Mouse (Mus musculus) ES-E14 (cell line): ENCODE measurements around the gene Lrrc23. TPM values are rescaled to one million over a fixed set of nuclear protein-coding genes. Genes with fewer than 3 reads are reported as not detected.
A peak's percentile ranks its signal among the peaks of the same experiment; 100 is the strongest.

Source experiments
- DNase-seq: peaks from one replicate; pipeline ENCODE4 v3.0.0-alpha.2; 2013; ENCODE audit warnings: low read depth, low spot score
- H3K27ac ChIP-seq: 2 replicates; pipeline ENCODE4 v1.5.1; 2012; ENCODE audit warnings: low read depth, mild to moderate bottlenecking, low read length, moderate library complexity, mixed read lengths; ENCODE audit not compliant: poor library complexity, insufficient read depth, severe bottlenecking
- H3K36me3 ChIP-seq: 2 replicates; pipeline ENCODE4 v1.6.1; 2012; ENCODE audit warnings: mild to moderate bottlenecking, low read length, moderate library complexity, mixed read lengths; ENCODE audit not compliant: control insufficient read depth, poor library complexity, insufficient read depth, severe bottlenecking
- H3K4me1 ChIP-seq, 2 experiments: fragments of 150-350 bp in 1 of 2; sonication (generic) in 1 of 2; 2 replicates each; pipeline ENCODE4 v1.6.1; 2012; ENCODE audit warnings: low read length in 2 of 2, mild to moderate bottlenecking in 1 of 2, mixed read lengths in 1 of 2; ENCODE audit not compliant: control insufficient read depth in 2 of 2, insufficient read depth in 2 of 2, poor library complexity in 1 of 2
- H3K4me3 ChIP-seq, 2 experiments: fragments of 150-350 bp in 1 of 2; sonication (generic) in 1 of 2; 2 replicates each; pipeline ENCODE4 v1.5.1; 2012; ENCODE audit warnings: low read length in 2 of 2, low read depth in 1 of 2, mild to moderate bottlenecking in 1 of 2, mixed read lengths in 1 of 2; ENCODE audit not compliant: insufficient read depth in 1 of 2, poor library complexity in 1 of 2, severe bottlenecking in 1 of 2
- H3K9ac ChIP-seq: 2 replicates; pipeline ENCODE4 v1.6.1; 2012; ENCODE audit warnings: low read depth, mild to moderate bottlenecking, low read length, mixed read lengths; ENCODE audit not compliant: poor library complexity, insufficient read depth, severe bottlenecking
- H3K9me3 ChIP-seq: fragments of 150-350 bp; sonication (generic); 2 replicates; pipeline ENCODE4 v1.6.1; 2012; ENCODE audit warnings: low read depth, mild to moderate bottlenecking, low read length; ENCODE audit not compliant: control insufficient read depth, insufficient read depth
- CHD2 ChIP-seq: IDR thresholded peaks from 2 replicates; pipeline ENCODE4 v1.6.1; 2014; ENCODE audit warnings: mild to moderate bottlenecking, low read depth, low read length, inconsistent platforms
- HCFC1 ChIP-seq: IDR thresholded peaks from 2 replicates; pipeline ENCODE4 v1.6.1; 2012; ENCODE audit warnings: low read length, inconsistent platforms, borderline replicate concordance; ENCODE audit not compliant: insufficient read depth
- MAFK ChIP-seq: IDR thresholded peaks from 2 replicates; pipeline ENCODE4 v1.6.1; 2014; ENCODE audit warnings: mild to moderate bottlenecking, low read depth, low read length, inconsistent platforms; ENCODE audit not compliant: insufficient read depth
- ZC3H11A ChIP-seq: IDR thresholded peaks from 2 replicates; pipeline ENCODE4 v1.6.1; 2012; ENCODE audit warnings: low read depth, mild to moderate bottlenecking, inconsistent platforms, low read length, borderline replicate concordance
- ZNF384 ChIP-seq: IDR thresholded peaks from 2 replicates; pipeline ENCODE4 v1.6.1; 2012; ENCODE audit warnings: low read depth, low read length, inconsistent platforms
- in situ Hi-C, 2 experiments: fragments of 600-800 bp; cut with MboI; formaldehyde crosslinking; loops; one replicate each; pipeline ENCODE4 v1.15.1; 2025; ENCODE audit warnings: low sequenced_read_pairs in 2 of 2, inconsistent platforms in 1 of 2; ENCODE audit not compliant: unreplicated experiment in 2 of 2
- total RNA-seq: library from RNA; depleted of rRNA; stranded (reverse); fragments of 300-350 nt; gene quantifications from 2 replicates; pipeline ENCODE4 v1.2.3, GENCODE M21; 2012

Gene Lrrc23
- total RNA-seq, 1 experiment = not detected

- TF ChIP-seq CHD2 (no peak), ZC3H11A (no peak), MAFK (no peak), ZNF384 (no peak), HCFC1 (no peak)
- no peak overlapping the region for H3K4me3 ChIP-seq
- in situ Hi-C loops = no loop called here
- H3K36me3 ChIP-seq = no peaks in the 10 kb centered on the region
- no peak overlapping the region for H3K27ac ChIP-seq
- no peak overlapping the region for H3K9ac ChIP-seq
- DNase-seq = no peak
- peaks cover 1 to 11% of the 10 kb centered on the region in 2 experiments; a peak in 2 of 4 replicates for H3K4me1 ChIP-seq
- H3K9me3 ChIP-seq = no peaks in the 10 kb centered on the region
These were observed 10.6 kb upstream of the Lrrc23 start for GRCm38 (mm10) chr6:124790121-124790520.

- DNase-seq = no peak
- TF ChIP-seq HCFC1 (no peak), MAFK (no peak), ZC3H11A (no peak), ZNF384 (no peak), CHD2 (no peak)
- Histone ChIP-seq H3K4me3 (no peak overlapping the region), H3K27ac (no peak overlapping the region), H3K4me1 (peaks cover 1 to 11% of the 10 kb centered on the region in 2 experiments; a peak in 2 of 4 replicates), H3K36me3 (no peaks in the 10 kb centered on the region), H3K9ac (no peak overlapping the region), H3K9me3 (no peaks in the 10 kb centered on the region)
- in situ Hi-C loops = no loop called here
These were observed 10.0 kb upstream of the Lrrc23 start for GRCm38 (mm10) chr6:124789519-124789918.

GRCm38 (mm10) chr6:124787722-124788121 is 8.2 kb upstream of the Lrrc23 start:
- no peaks in the 10 kb centered on the region for H3K36me3 ChIP-seq
- in situ Hi-C loops = no loop called here
- no peak for TF ChIP-seq MAFK
- no peak for TF ChIP-seq CHD2
- no peak for TF ChIP-seq HCFC1
- no peak for TF ChIP-seq ZC3H11A
- TF ChIP-seq ZNF384 = no peak
- H3K9me3 ChIP-seq = no peaks in the 10 kb centered on the region
- peaks cover 3 to 13% of the 10 kb centered on the region in 2 experiments; a peak in 3 of 4 replicates for H3K4me1 ChIP-seq
- no peak overlapping the region for H3K27ac ChIP-seq
- H3K4me3 ChIP-seq = no peak overlapping the region
- H3K9ac ChIP-seq = no peak overlapping the region
- no peak for DNase-seq

- no peak overlapping the region for H3K9ac ChIP-seq
- no peak overlapping the region for H3K4me3 ChIP-seq
- peaks cover 5 to 14% of the 10 kb centered on the region in 2 experiments; a peak in 3 of 4 replicates for H3K4me1 ChIP-seq
- TF ChIP-seq MAFK (no peak), ZNF384 (no peak), CHD2 (no peak), HCFC1 (no peak), ZC3H11A (no peak)
- H3K27ac ChIP-seq = no peak overlapping the region
- in situ Hi-C loops = no loop called here
- no peak for DNase-seq
- no peaks in the 10 kb centered on the region for H3K36me3 ChIP-seq
- no peaks in the 10 kb centered on the region for H3K9me3 ChIP-seq
These were observed 7.4 kb upstream of the Lrrc23 start for GRCm38 (mm10) chr6:124786756-124787420.

GRCm38 (mm10) chr6:124782436-124782835 is 2.9 kb upstream of the Lrrc23 start:
- peak overlapping the region in 1 of 2 experiments; percentile 63; a peak in 2 of 4 replicates for H3K4me3 ChIP-seq
- peaks cover 3 to 14% of the 10 kb centered on the region in 2 experiments; a peak in 3 of 4 replicates for H3K4me1 ChIP-seq
- TF ChIP-seq ZNF384 (no peak), MAFK (no peak), HCFC1 (no peak), ZC3H11A (no peak)
- peak; percentile 74 for DNase-seq
- in situ Hi-C loops = no loop called here
- H3K27ac ChIP-seq = peak overlapping the region; percentile 1; the same call in 1 of the 2 replicates
- H3K36me3 ChIP-seq = no peaks in the 10 kb centered on the region
- 0 out of 2 replicates have a peak overlapping the region, but pooled peaks have one; percentile 34 for H3K9ac ChIP-seq
- H3K9me3 ChIP-seq = no peaks in the 10 kb centered on the region
